8 mouse cellular contexts compared by ENCODE assay signal in genomic region chr14:34661621-34662477, GRCm38 (mm10). TPM values are rescaled to one million over a fixed set of nuclear protein-coding genes. Genes with fewer than 3 reads are reported as not detected.
DNase-seq lines count a peak whose midpoint lies in the region; ATAC-seq and TF ChIP-seq lines count a peak whose summit lies in the region.

No protein-coding gene starts in this region.

- H3K36me3 ChIP-seq in hindbrain, embryonic 14.5 days (replicated peaks; ENCODE audit: control insufficient read depth, insufficient read depth), result no peaks in the 10 kb centered on the region
- no peaks in the 10 kb centered on the region for H3K36me3 ChIP-seq in liver, adult 2 months (ENCODE audit: control insufficient read depth, insufficient read depth, low read length)
- H3K36me3 ChIP-seq in midbrain, postnatal 0 days (ENCODE audit: insufficient read depth, low read length), result no peaks in the 10 kb centered on the region

- peaks cover 43% of the 10 kb centered on the region for H3K27me3 ChIP-seq in hindbrain, embryonic 14.5 days (ENCODE audit: control insufficient read depth, insufficient read depth, low read length)
- H3K27me3 ChIP-seq in liver, adult 2 months (ENCODE audit: control insufficient read depth, insufficient read depth, low read length), result no peaks in the 10 kb centered on the region
- H3K27me3 ChIP-seq in midbrain, postnatal 0 days (ENCODE audit: insufficient read depth, low read length), result peaks cover 6% of the 10 kb centered on the region; the same call in 1 of the 2 replicates

- under 1% methylated on average over 39 of the region's 39 CpGs for WGBS in hindbrain, embryonic 14.5 days
- under 1% methylated on average over 39 of the region's 39 CpGs for WGBS in liver, adult 2 months
- under 1% methylated on average over 39 of the region's 39 CpGs for WGBS in midbrain, postnatal 0 days

- no peaks in the 10 kb centered on the region for H3K9me3 ChIP-seq in hindbrain, embryonic 14.5 days (ENCODE audit: control insufficient read depth, low read length)
- no peaks in the 10 kb centered on the region for H3K9me3 ChIP-seq in midbrain, postnatal 0 days (ENCODE audit: low read length)

- H3K4me3 ChIP-seq in hindbrain, embryonic 14.5 days (replicated peaks; ENCODE audit: low read length), result peak overlapping the region; percentile 41
- H3K4me3 ChIP-seq in liver, adult 2 months (ENCODE audit: insufficient read depth, low read depth, low read length), result peak overlapping the region; percentile 75
- peak overlapping the region; percentile 44 for H3K4me3 ChIP-seq in midbrain, postnatal 0 days (ENCODE audit: low read depth, low read length)

- peaks cover 11% of the 10 kb centered on the region; the same call in 1 of the 2 replicates for H3K4me1 ChIP-seq in hindbrain, embryonic 14.5 days (replicated peaks; ENCODE audit: control insufficient read depth, insufficient read depth, low read length)
- H3K4me1 ChIP-seq in liver, adult 2 months (ENCODE audit: control insufficient read depth, insufficient read depth, low read length), result peaks cover 13% of the 10 kb centered on the region
- no peaks in the 10 kb centered on the region for H3K4me1 ChIP-seq in midbrain, postnatal 0 days (ENCODE audit: insufficient read depth, low read length)

- intact Hi-C loops in left cerebral cortex, postnatal 4 days (cut with DNase I), result no loop called here
- intact Hi-C loops in left cerebral cortex, postnatal 14 days (cut with DNase I), result no loop called here

- H3K79me2 ChIP-seq in liver, adult 2 months (ENCODE audit: control insufficient read depth, insufficient read depth, low read length), result no peaks in the 10 kb centered on the region

- TF ChIP-seq CTCF in liver, adult 2 months (IDR thresholded peaks at IDR 0.05; ENCODE audit: low read depth, low read length), result no peak
- no peak for TF ChIP-seq CTCF in midbrain, postnatal 0 days (IDR thresholded peaks at IDR 0.05)

- TF ChIP-seq POLR2A in liver, adult 2 months (IDR thresholded peaks at IDR 0.05; ENCODE audit: extremely low read depth, insufficient read depth, low read length), result peak; percentile 55; the same call in 1 of the 2 replicates

- no peak overlapping the region for H3K27ac ChIP-seq in hindbrain, embryonic 14.5 days
- peak overlapping the region; percentile 90 for H3K27ac ChIP-seq in liver, adult 2 months (replicated peaks; ENCODE audit: insufficient read depth, low read depth, low read length)
- H3K27ac ChIP-seq in midbrain, postnatal 0 days (ENCODE audit: low read depth, low read length), result no peak overlapping the region

- peak overlapping the region; percentile 55 for H3K9ac ChIP-seq in hindbrain, embryonic 14.5 days
- peak overlapping the region; percentile 57 for H3K9ac ChIP-seq in liver, adult 2 months (ENCODE audit: low read depth, low read length)
- H3K9ac ChIP-seq in midbrain, postnatal 0 days (replicated peaks; ENCODE audit: low read length, poor library complexity, severe bottlenecking), result peak overlapping the region; percentile 44

- no peak; the same call in 1 of the 2 replicates for ATAC-seq in hindbrain, embryonic 14.5 days (ENCODE audit: low FRiP score)
- 0 out of 2 replicates have a peak, but pooled peaks have one; percentile 7 for ATAC-seq in midbrain, postnatal 0 days (ENCODE audit: low FRiP score)

- H3K4me2 ChIP-seq in hindbrain, embryonic 14.5 days (replicated peaks), result peak overlapping the region; percentile 91
- H3K4me2 ChIP-seq in midbrain, postnatal 0 days (ENCODE audit: low read depth, low read length, poor library complexity, severe bottlenecking), result peak overlapping the region; percentile 90

- DNase-seq in left cerebral cortex, postnatal 4 days, result peak; percentile 33
- no peak for DNase-seq in left cerebral cortex, postnatal 14 days (ENCODE audit: low spot score in 2 of 2)
- peak; percentile 59 for DNase-seq in cerebellum, adult 9-10 months
- DNase-seq in forelimb bud, embryonic 11.5 days (ENCODE audit: low read depth, low spot score), result peak; percentile 30
- DNase-seq in hindbrain, embryonic 14.5 days (ENCODE audit: low spot score), result peak; percentile 34
- DNase-seq in liver, adult 2 months (ENCODE audit: extremely low read depth, low read depth, low spot score), result peak; percentile 93
- DNase-seq in midbrain, postnatal 0 days (ENCODE audit: low spot score), result peak; percentile 21
- peak; percentile 68 for DNase-seq in testis, postnatal 10 days (ENCODE audit: low spot score)

RNA-seq across cellular contexts. Expression of gene Wapl, which starts 11.9 kb away (rescaled TPM):
- 10 to 100 TPM; 34.4 to 38.7 TPM for total RNA-seq in left cerebral cortex, postnatal 4 days (2021)
- 10 to 100 TPM; 34.8 to 35.6 TPM for total RNA-seq in left cerebral cortex, postnatal 14 days (2021)
- polyA plus RNA-seq in hindbrain, embryonic 14.5 days (2014; fragmentation: Nextera tagmentation; extraction: Ambion mirVana), result 16.5 and 16.8 TPM in 2 replicates
- total RNA-seq in liver, adult 2 months (2014; rRNA removed), result 60.5 and 63.4 TPM in 2 replicates
- polyA plus RNA-seq in liver, adult 2 months (2012; rRNA removed), result 5.8 and 6.8 TPM in 2 replicates
- 14.8 and 23.7 TPM in 2 replicates for total RNA-seq in midbrain, postnatal 0 days (2014; rRNA removed)
- 8.8 and 9.9 TPM in 2 replicates for polyA plus RNA-seq in midbrain, postnatal 0 days (2015; fragmentation: Nextera tagmentation; extraction: Ambion mirVana)

Comparison
In these comparisons a context has a peak if more than half of its experiments do, and no peak if none do; other contexts are left out.
1. DNase-seq: peak in left cerebral cortex, postnatal 4 days (single experiment), cerebellum, adult 9-10 months (single experiment), forelimb bud, embryonic 11.5 days (single experiment), hindbrain, embryonic 14.5 days (single experiment), liver, adult 2 months (single experiment), midbrain, postnatal 0 days (single experiment) and testis, postnatal 10 days (single experiment); none in left cerebral cortex, postnatal 14 days (0 of 2).
2. Peak in every context shown above with its lines, with median percentiles within 50 percentile points of each other: H3K4me3 ChIP-seq and H3K9ac ChIP-seq.